Mouse (Mus musculus): ENCODE results near the gene Asb13.

Gene Asb13

DNA sequence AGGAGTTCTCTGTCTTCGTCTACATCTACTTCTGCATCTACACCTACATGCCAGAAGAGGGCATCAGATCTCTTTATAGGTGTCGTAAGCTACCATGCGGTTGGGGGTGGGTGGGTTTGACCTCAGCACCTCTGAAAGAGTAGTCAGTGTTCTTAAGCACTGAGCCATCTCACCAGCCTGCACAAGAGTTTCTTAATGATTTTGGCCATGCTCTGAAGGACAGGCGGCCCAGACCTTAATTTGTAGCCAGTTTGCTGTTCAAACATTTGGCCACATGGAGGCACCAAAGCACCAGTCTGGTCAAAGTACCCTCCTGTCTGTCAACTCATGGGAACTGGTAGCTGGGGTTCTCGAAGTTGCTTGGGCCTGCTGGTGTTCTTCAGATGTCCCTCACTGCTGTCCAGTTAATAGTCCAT, 31.5 kb downstream of the Asb13 start:
- DNase-seq (ENCODE audit: low spot score) = peak; percentile 81

DNA sequence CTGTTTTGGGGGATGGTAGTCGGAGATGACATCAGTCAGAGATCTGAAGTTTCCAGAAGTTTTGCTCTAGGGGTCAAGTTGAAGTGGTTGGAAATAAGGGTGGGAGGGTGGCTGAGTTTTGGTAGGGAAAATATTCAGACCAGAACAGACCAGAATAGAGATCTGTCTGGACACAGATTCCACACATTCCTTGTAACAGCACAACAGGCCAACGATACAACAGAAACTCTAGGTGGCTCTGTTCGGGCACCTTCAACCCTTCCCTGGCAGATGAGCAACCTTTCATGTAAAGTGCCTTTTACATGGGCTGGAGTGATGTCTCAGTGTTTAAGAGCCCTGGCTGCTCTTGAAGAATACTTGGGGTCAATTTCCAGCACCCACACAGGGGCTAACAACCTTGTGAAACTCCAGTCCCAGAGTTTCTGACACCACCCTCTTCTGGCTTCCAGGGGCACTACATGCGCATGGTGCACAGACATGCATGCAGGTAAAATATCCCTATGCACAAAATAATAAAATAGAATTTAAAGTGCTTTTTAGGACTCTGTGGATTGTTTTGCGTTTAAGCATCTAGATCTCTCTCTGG, 33.5 kb downstream of the Asb13 start:
- no peak for DNase-seq (ENCODE audit: low spot score)

DNA sequence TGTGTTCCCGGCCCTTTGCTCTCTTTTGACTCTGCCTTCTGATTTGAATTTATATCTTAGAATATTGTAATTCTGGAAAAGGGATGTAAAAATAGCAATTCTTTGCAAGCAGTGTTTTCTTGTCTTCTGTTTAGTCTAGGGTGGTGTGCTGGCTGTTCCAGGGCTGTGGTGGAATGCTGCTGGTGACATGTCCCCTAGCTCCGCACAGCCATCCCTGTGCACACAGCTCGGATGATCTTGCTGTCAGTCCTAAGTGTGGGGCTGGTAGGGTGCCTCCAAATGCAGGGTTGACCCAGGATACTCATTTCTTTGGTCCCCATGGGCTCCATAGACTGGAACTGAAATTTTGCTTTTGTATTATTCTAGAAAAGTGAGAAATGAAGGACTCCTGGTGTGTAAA, 34.2 kb downstream of the Asb13 start:
- no peak for DNase-seq (ENCODE audit: low spot score)

DNA sequence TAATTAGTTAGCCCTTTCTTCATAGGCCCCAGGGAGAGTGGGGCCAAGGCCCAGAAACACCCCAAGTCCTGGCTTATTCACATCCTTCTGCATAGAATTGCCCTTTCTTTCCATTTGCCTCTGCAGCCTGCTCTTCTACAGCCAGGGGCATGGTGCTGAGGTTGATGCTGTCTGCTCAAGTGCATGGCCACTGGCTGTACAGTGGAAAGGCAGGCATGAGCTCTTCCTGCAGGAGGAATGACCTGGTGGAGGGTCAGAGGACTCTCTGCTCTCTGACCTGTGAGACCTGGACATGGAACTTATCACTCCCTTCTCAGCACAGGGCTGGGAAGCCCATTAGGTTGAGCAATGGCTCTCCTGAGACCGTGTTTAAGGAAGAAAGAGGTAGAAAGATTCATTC, 35.8 kb downstream of the Asb13 start:
- no peak for DNase-seq (ENCODE audit: low spot score)

DNA sequence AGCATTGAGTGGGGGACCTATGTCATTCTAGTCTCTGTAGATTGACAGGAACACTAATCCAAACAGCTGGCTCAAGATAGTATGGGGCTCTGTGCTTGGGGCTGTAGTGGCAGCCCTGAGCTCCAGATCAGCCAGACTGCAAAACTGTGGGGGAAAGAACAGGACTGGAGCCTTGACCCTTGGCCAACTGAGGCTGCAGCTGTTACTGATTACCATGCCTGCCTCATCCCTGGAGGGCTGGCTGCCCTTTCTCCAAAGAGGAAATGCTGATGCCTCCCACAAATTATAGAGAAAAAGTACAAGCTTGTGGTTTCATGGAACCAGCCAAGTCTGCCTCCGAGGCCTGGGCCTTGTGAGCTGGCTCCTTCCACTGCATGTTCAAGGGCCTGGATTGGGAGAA, 36.2 kb downstream of the Asb13 start:
- DNase-seq (ENCODE audit: low spot score) = no peak

DNA sequence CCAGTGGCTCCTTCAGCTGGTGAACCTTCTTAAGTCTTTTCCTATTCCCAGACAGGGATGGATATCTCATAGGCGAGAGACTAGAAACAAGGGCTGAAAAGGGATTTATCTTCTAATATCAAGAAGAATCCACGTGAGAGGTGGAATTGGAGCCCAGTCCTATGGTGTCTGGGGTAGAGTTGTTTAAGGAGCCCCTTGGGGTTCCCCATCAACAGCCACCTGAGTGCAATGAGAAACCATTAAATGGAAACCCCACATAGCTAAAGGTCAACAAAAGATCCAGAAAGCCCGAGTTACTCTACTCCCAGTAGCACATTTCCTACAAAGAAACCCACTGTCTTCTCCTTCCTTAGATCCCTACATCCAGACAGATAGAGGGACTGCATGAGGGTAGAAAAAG, 39.3 kb downstream of the Asb13 start:
- DNase-seq (ENCODE audit: low spot score) = no peak

DNA sequence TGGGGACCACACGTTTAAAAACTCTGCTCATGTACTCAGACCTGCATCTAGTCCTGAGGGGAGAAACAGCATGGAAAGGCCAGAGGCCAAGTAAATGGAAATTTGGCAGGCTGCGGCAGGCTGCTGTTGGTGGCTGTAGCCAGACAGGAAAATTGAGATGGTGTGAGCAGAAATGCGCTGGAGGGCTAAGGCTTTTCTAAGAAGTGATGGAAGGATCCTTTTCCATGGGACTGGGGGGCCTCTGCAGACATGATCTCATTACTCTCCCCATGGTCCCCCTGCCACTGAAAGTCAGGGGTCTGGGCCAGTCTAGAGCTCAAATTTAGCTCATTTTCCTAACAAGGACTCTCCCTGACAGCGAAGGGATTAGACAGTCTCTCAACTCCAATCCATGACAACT, 39.8 kb downstream of the Asb13 start:
- DNase-seq (ENCODE audit: low spot score) = no peak

DNA sequence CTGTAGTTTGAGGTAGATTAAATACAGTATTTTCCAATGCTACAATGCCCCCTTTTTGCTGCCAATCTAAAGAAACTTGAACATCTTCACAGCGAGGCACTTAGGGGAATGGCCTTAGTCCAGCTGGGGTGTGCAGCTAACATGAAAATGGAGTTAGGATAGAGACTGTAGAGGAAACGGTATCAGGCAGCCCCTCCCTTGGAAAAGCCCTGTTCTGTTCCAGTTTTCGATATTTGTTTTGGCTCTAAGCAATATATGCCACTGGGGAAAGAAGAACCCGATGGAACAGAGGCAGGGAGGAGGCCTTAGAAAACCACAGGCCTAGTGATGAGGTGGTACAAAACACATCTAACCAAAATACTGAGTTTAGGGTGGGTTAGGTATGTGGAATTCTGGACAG, 42.0 kb downstream of the Asb13 start:
- DNase-seq (ENCODE audit: low spot score) = no peak

DNA sequence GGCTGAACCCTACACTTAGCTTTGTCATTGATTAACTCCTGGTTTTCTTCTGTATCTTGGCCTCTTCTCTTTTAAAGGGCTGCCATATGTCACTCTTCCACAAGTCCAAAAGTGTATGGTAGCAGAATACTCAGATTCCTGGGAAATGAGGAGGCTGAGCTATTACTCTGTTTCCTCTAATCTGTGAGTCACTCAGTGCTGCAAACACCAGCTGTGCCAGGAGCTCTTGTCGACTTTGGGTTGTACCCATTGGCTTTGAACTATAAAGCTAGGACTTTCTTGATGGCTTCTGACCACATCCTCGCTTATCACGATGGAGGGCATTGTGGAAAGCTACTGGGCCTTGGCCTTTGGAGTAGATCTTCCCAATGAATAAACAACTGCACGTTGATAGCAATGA, 45.3 kb downstream of the Asb13 start:
- DNase-seq (ENCODE audit: low spot score) = no peak

DNA sequence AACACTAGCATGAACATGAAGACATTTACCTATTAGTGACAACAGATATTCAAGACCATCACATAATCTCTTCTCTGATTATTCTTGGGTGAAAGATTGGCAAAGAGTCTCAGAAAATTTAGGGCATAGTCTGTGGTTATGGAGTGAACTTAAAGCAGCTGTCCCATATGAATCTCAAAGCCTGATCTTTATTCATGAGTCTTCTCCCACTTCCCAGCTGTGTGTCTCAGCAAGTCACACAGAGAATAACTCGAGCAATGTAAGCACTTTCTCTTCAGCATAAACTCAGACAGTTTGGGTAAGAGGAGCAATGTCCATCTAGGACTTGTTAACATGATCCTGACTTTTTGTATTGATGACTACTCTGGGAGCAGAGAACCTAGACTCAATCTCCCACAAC, 52.5 kb downstream of the Asb13 start:
- no peak for DNase-seq (ENCODE audit: low spot score)

DNA sequence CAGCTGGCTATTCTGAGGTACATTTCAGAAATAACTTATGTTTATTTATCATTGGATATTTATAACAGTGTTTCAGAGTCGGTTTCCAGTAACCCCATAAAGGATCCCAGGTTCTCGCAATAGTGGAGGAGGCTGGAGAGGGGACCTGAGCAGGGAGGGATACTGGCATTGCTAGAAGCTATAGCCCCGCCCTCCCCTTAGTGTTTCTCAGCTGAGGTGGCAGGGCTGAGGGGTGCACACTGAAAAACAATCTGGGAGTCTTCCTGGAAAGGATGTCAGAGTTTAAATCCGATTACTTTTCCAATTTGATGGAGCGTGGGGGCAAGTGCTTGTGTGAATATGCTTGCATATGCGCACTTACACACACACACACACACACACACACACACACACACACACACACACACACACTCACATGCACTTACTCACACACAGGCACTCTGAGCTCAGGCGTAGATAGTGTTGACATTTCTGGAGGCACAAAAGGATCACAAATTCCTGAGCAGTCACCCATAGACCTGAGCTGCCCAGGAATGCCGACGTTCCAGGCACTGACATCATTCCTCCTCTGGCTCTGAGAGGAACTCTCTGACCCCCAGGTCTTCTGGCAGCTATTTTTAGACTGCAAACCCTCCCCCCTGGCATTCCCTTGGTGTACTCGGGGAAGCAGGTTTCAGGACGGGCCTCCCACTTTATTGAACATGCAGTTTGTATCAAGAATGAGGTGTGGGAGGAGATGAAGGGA, 60.9 kb downstream of the Asb13 start:
- DNase-seq (ENCODE audit: low spot score) = peak; percentile 66

DNA sequence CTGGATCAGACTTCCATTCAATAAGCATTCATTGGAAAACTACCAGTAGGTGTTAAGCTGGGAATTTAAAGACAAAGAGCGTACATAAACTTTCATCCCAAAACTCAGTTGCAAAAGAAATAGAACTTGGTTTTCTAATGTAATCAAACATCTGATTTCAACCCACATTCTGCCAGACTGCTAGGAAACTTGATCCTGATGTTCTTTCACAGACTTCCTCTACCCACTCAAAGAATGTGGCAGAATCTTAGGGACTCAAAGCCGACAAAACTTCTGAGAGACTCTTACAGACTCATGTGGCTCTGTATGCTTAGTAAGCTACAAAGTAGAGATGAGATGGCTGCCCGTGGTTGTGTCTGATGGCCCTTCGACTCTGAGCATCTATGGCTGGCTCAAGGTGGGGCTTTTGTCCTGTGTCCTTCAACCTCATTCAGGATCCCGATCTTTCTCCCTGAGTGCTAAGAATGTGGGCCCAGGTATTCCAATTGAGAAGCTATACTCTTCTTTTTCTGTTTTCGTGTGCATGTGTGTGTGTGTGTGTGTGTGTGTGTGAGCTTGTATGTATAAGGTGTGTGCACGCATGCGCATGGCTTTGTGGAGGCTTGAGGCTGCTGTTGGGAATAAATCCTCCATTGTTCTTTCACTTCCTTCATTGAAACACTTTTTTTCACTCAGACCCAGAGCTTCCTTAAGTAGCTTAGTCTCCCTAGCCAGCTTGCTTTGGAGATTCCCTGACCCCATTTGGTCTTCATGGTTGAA, 63.3 kb downstream of the Asb13 start:
- no peak for DNase-seq (ENCODE audit: low spot score)

DNA sequence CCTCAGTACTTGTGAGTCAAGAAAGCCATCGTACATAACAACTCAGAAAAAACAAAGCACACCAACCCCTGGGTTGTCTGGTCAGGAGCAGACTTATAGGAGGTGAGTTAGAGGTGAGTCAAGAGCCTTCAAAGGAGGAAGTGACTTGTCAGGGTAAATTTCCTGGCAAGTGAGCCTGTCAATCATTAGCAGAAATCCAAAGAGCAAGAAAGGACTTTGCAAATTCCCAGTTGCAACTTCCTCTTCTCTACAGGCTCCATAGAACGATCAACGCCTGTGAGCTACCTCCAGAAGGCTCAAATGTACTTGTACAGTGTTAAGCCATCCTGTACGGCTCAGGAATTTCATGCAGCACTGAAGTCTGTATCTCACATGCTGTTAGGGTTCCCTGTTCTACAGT, 66.9 kb downstream of the Asb13 start:
- no peak for DNase-seq (ENCODE audit: low spot score)
